Mouse (Mus musculus): Measurements from ENCODE around the gene D3Ertd254e. TPM values are rescaled to one million over a fixed set of nuclear protein-coding genes. Genes with fewer than 3 reads are reported as not detected.
"Not testable (repeated sequence)": the region's sequence is repeated elsewhere in the genome, so short reads cannot be mapped to it uniquely, and the experiment has no call there.

The D3Ertd254e gene
- 0.33 and 0.38 TPM in 2 replicates for polyA plus RNA-seq (2012; rRNA removed)

DNA sequence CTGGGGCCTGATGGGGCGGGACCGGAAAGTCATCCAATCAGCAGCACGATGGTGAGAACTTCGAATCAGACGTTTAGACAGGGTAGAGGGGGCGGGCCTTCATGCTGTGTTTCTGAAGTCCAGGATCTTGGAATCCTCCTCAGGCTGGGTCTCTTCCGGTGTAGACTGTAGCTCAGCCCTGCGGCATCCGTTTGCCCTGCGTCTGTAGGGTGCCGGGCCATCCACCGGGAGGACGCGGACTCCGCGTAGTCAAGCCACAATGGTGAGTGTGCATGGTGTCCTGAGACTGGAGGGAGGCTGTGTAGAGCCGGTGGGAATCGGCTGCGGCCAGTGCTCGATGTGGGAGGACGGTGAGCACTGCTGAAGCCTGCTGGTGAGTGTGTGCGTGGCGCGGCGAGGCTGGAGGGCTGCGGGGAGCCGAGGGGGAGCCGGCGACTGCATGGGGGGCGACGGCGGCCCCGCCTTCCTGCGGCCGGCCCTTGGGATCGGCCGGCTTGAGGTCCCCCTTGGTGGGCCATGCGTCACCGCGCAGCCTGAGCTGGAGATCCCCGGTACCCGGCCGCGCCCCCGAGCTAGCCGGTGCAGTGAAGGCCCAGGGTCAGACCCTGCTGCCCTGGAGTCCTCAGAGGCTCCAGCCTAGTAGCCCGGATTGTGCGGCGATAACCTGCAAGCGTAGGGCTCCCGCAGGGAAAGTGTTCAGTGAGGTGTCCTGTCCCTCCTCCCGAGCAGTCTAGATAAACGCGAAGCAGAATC lies at the start of gene D3Ertd254e:
D3Ertd254e (plus strand) TSS at position 84 of the 753 bp plus-strand sequence.
- H3K4me1 ChIP-seq (ENCODE audit: control insufficient read depth, insufficient read depth, insufficient read length) = peaks cover 3% of the 10 kb centered on the region; the same call in 1 of the 2 replicates
- peak; percentile 14; the same call in 1 of the 2 replicates for TF ChIP-seq POLR2A (IDR thresholded peaks at IDR 0.05; ENCODE audit: low read depth, low read length)
- no peak for TF ChIP-seq CTCF (IDR thresholded peaks at IDR 0.05; ENCODE audit: extremely low read depth, insufficient read depth, insufficient read length, insufficient replicate concordance)
- peak; percentile 51 to 79 for DNase-seq (ENCODE audit: low read depth in 1 of 2, low spot score in 2 of 2)
- H3K4me3 ChIP-seq (ENCODE audit: extremely low read depth, insufficient read depth, insufficient read length) = peak within 1 kb of the TSS; percentile 72
- no peak within 1 kb of the TSS for H3K27ac ChIP-seq (ENCODE audit: insufficient read depth, low read length)
- no peaks in the 10 kb centered on the region for H3K27me3 ChIP-seq (ENCODE audit: control insufficient read depth, insufficient read depth, low read length)
- WGBS = 2% methylated on average over 54 of the region's 54 CpGs
- H3K36me3 ChIP-seq (ENCODE audit: control insufficient read depth, insufficient read depth, low read length) = no peaks in the 10 kb centered on the region

DNA sequence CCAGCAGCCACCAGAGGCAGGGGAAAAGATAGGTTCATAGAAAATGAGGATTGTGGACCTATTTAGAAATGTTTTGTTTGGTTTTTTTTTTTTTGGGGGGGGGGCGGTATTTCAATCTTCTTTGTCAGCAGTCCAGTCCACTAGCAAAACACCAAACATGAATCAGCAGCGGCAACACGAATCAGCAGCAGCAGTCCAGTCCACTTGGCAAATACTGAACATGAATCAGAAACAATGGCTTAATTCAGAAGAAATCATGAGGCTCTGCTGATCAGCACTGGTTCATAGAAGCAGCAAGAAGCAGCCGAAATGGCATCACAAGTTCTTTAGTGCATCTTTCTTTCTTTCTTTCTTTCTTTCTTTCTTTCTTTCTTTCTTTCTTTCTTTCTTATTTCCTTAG lies 34.7 kb upstream of the D3Ertd254e start:
- no peak for TF ChIP-seq POLR2A (IDR thresholded peaks at IDR 0.05; ENCODE audit: low read depth, low read length)
- no peak for TF ChIP-seq CTCF (IDR thresholded peaks at IDR 0.05; ENCODE audit: extremely low read depth, insufficient read depth, insufficient read length, insufficient replicate concordance)
- 89% methylated on average over 4 of the region's 4 CpGs for WGBS
- Histone ChIP-seq H3K27me3 (ENCODE audit: control insufficient read depth, insufficient read depth, low read length) (no peaks in the 10 kb centered on the region), H3K4me3 (ENCODE audit: extremely low read depth, insufficient read depth, insufficient read length) (no peak overlapping the region), H3K27ac (ENCODE audit: insufficient read depth, low read length) (no peak overlapping the region), H3K36me3 (ENCODE audit: control insufficient read depth, insufficient read depth, low read length) (no peaks in the 10 kb centered on the region), H3K4me1 (ENCODE audit: control insufficient read depth, insufficient read depth, insufficient read length) (no peaks in the 10 kb centered on the region)
- DNase-seq (ENCODE audit: low read depth in 1 of 2, low spot score in 2 of 2) = no peak

DNA sequence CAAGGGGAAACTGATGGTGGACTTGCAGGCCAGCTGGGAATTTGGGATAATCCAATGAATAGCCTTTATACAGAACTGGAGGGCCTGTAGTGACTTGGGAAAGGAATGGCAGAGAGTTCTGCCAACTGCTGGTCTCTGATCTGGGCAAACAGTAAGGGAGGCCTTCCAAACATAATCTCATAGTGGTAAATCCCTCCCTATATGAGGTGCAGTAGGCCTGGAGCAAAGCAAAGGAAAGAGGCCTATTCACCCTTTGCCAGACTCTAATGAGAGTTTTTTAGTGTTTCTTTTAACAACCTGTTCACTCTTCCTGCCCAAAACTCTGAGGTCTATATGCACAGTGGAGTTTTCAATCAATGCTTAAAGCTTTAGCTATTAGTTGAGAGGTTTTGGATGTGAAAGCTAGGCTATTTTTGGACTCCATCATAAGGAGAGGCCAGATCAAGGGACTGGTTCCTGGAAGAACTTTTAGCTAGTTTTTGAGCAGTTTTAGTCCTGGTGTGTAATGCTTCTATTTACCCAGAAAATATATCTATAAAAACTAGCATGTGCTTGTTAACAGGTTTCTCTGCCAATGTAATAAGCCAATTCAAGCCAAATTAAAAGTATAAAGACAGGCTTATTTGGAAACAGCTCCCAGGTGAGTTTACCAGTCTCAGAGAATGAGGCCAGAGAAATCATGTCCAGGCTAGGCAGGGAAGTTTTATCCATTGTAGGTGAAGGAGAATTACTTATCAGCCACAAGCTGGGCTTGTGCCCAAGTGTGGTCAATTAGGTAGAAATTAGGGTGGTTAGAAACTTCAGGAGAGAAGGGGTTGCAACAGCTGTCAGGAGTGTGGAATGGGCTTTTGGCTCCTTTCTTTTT lies 30.9 kb upstream of the D3Ertd254e start:
- no peak for DNase-seq (ENCODE audit: low read depth in 1 of 2, low spot score in 2 of 2)
- no peak overlapping the region for H3K4me3 ChIP-seq (ENCODE audit: extremely low read depth, insufficient read depth, insufficient read length)
- TF ChIP-seq POLR2A (IDR thresholded peaks at IDR 0.05; ENCODE audit: low read depth, low read length) (no peak), CTCF (IDR thresholded peaks at IDR 0.05; ENCODE audit: extremely low read depth, insufficient read depth, insufficient read length, insufficient replicate concordance) (no peak)
- no peaks in the 10 kb centered on the region for H3K36me3 ChIP-seq (ENCODE audit: control insufficient read depth, insufficient read depth, low read length)
- H3K27ac ChIP-seq (ENCODE audit: insufficient read depth, low read length) = no peak overlapping the region
- no peaks in the 10 kb centered on the region for H3K4me1 ChIP-seq (ENCODE audit: control insufficient read depth, insufficient read depth, insufficient read length)
- H3K27me3 ChIP-seq (ENCODE audit: control insufficient read depth, insufficient read depth, low read length) = no peaks in the 10 kb centered on the region

DNA sequence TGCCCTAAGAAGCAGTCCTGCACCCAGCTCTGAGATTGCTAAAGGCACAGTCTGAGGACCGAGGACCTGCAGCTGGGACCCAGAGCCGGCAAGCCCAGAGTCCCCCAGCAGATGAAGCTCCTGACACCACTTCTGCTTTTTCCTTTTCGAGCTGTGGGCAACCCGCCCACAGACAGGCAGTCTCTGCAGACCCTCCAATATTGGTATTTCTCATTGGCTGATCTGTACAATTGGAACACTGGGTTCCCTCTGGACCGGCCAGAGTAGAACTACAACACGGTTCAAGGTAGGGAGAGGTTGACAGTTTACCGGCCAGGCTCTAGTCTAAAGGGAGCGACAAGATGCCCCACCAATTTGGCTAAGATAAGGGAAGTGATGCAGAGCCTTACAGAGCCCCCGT lies 24.6 kb upstream of the D3Ertd254e start:
- 56% methylated on average over 9 of the region's 9 CpGs for WGBS
- not testable (repeated sequence) for H3K4me3 ChIP-seq (ENCODE audit: extremely low read depth, insufficient read depth, insufficient read length); H3K27me3 ChIP-seq (ENCODE audit: control insufficient read depth, insufficient read depth, low read length); H3K27ac ChIP-seq (ENCODE audit: insufficient read depth, low read length); H3K4me1 ChIP-seq (ENCODE audit: control insufficient read depth, insufficient read depth, insufficient read length); DNase-seq (ENCODE audit: low read depth in 1 of 2, low spot score in 2 of 2); H3K36me3 ChIP-seq (ENCODE audit: control insufficient read depth, insufficient read depth, low read length)

DNA sequence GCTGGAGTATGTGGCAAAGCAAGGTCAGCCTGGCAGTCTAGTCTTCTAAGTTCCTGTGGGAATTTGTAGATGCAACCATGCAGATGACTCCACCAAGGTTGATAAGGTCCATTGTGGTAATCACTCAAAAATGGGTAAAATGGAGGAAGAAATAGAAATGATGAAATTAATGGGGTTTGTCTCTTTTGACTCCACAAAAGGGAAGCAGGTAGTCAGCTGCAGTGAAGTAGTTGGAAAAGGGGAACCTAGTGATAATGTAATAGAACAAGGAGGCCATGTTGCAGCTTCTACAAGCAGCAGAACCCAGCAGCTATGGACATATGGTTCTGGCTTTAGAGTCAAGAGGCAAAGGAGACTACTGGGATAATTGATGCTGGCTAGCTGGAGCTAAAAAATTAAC lies 14.7 kb upstream of the D3Ertd254e start:
- no peak overlapping the region for H3K27ac ChIP-seq (ENCODE audit: insufficient read depth, low read length)
- TF ChIP-seq POLR2A (IDR thresholded peaks at IDR 0.05; ENCODE audit: low read depth, low read length) (no peak), CTCF (IDR thresholded peaks at IDR 0.05; ENCODE audit: extremely low read depth, insufficient read depth, insufficient read length, insufficient replicate concordance) (no peak)
- H3K4me1 ChIP-seq (ENCODE audit: control insufficient read depth, insufficient read depth, insufficient read length) = no peaks in the 10 kb centered on the region
- no peak overlapping the region for H3K4me3 ChIP-seq (ENCODE audit: extremely low read depth, insufficient read depth, insufficient read length)
- H3K36me3 ChIP-seq (ENCODE audit: control insufficient read depth, insufficient read depth, low read length) = no peaks in the 10 kb centered on the region
- H3K27me3 ChIP-seq (ENCODE audit: control insufficient read depth, insufficient read depth, low read length) = no peaks in the 10 kb centered on the region
- no peak for DNase-seq (ENCODE audit: low read depth in 1 of 2, low spot score in 2 of 2)

DNA sequence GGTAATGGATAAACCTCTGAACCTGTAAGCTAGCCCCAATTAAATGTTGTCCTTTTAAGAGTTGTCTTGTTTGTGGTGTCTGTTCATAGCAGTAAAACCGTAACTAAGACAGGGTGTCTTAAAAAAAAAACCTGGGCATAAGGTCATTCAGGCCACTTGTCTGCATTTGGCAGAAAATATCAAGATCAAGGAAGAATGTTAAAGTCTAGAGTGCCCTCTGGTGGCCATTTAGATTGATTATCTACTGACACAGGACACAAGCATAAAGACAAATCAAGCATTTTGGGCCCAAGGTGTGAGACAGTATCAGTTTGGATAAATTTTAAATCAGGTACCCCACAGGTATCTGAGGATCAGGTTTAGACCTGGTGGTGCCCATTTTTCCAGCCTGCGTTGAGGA lies 13.3 kb upstream of the D3Ertd254e start:
- TF ChIP-seq CTCF (IDR thresholded peaks at IDR 0.05; ENCODE audit: extremely low read depth, insufficient read depth, insufficient read length, insufficient replicate concordance) = no peak
- TF ChIP-seq POLR2A (IDR thresholded peaks at IDR 0.05; ENCODE audit: low read depth, low read length) = no peak
- Histone ChIP-seq H3K4me3 (ENCODE audit: extremely low read depth, insufficient read depth, insufficient read length) (no peak overlapping the region), H3K36me3 (ENCODE audit: control insufficient read depth, insufficient read depth, low read length) (no peaks in the 10 kb centered on the region), H3K27ac (ENCODE audit: insufficient read depth, low read length) (no peak overlapping the region), H3K27me3 (ENCODE audit: control insufficient read depth, insufficient read depth, low read length) (no peaks in the 10 kb centered on the region), H3K4me1 (ENCODE audit: control insufficient read depth, insufficient read depth, insufficient read length) (no peaks in the 10 kb centered on the region)
- DNase-seq (ENCODE audit: low read depth in 1 of 2, low spot score in 2 of 2) = peak in 1 of 2 experiments; percentile 12
- 48% methylated on average over 2 of the region's 2 CpGs for WGBS
